Mouse (Mus musculus) A20 (cell line): Measurements from ENCODE around the gene Adcy10.
A peak's percentile ranks its signal among the peaks of the same experiment; 100 is the strongest.

Source experiments
- DNase-seq: peaks from one replicate; pipeline ENCODE4 v3.0.0-alpha.2; 2011; ENCODE audit warnings: low read depth, low spot score

The Adcy10 gene

DNA sequence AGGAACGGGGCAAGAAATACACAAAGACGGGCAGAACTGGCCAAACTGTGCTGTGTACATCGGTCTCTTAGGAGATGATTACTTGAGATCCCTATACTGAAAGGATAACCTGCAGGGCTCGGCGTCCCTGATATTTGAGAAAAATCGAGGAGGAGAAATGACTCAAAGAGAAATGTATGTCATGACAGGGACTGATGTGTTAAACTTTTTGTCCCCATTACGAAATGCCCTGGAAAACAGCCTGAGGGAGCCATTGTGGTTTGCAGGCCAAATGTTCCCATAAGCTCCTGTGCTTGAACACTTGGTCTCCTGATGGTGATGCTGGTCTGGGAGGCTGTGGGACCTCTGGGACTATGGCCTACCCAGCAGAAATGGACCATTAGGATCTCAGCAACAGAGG, 35.7 kb downstream of the Adcy10 start:
- DNase-seq, result no peak

DNA sequence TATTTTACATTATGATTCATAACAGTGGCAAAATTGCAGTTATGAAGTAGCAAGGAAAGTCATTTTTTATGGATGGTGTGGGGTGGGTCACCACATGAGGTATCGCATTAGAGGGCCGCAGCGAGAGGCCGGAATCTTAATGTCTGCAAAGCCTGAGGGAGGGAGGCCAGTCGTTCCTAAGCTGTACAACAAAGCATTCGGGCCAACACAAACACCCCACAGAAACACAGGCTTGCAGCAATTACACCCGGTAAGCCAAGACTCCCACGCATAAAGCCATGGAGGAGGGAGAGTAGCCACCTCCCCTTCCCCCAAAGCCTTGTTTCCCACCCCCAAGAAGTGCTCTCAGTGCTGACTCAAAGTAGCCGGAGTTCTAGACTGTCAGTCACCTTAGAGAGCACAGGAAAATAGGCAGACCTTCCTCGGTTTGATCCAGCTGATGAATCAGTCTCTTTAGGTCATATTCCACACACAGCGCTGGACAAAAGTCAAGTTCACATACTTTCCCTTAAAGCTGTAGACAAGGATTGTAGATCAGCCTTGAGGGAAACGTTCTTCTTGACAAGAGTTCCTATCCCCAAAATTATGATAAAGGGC, 51.2 kb downstream of the Adcy10 start:
- DNase-seq, result no peak

- no peak for DNase-seq
These were observed 52.3 kb downstream of the Adcy10 start for GRCm38 (mm10) chr1:165537241-165537807.

- no peak for DNase-seq
These were observed 71.7 kb downstream of the Adcy10 start for GRCm38 (mm10) chr1:165556711-165557110.

GRCm38 (mm10) chr1:165559073-165559472, 74.1 kb downstream of the Adcy10 start:
- DNase-seq, result no peak

DNA sequence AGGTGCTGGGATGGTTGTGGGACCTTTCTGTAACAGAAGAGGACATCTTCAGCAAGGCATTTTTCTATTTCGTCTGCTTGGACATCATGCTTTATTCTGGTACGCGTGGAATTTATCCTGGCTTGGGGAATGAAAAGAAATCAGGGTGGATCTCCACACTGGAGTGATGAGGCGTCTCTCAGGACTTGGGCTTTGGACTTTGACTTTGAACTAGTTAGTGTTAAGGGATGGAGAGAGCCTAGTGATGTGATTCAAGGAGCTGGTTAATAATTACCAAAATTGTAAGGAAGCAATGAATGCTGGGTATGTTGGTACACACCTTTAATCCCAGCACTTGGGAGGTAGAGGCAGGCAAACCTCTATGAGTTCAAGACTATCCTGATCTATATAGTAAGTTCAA, 80.3 kb downstream of the Adcy10 start:
- DNase-seq, result no peak

- no peak for DNase-seq
These were observed 82.5 kb downstream of the Adcy10 start for GRCm38 (mm10) chr1:165567466-165567865.

- DNase-seq, result no peak
These were observed 91.0 kb downstream of the Adcy10 start for GRCm38 (mm10) chr1:165576005-165576404.

DNA sequence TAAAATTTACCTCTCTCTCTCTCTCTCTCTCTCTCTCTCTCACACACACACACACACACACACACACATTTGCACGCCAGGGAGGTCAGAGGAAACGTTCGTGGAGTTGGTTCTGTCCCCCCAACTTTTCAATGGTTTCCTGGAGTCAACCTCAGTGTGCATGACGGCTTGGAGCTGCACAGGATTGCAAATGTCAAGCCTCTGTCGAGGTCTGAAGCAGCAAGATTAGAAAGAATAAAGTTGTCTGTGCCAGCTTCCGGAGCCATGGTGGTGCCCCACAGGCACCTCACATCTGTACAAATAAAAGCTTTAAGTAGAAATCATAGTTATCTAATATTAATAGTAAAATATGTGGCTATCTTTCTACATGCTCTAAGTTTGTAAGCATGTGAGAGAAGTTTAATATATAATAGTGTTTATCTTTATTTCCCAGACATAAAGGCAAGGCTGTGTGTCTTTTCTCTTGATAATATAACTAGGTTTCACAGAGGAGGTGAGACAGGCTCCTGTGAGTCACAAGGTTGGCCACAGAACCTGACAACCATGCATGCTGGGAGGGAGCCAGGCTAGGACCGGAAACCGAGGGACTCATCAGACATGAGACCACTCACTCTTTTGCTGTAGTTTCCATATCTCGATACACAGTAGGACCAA, 91.6 kb downstream of the Adcy10 start:
- DNase-seq, result no peak

- DNase-seq, result peak; percentile 56
These were observed 94.3 kb downstream of the Adcy10 start for GRCm38 (mm10) chr1:165579332-165579731.

- DNase-seq, result no peak
These were observed 96.3 kb downstream of the Adcy10 start for GRCm38 (mm10) chr1:165581255-165581654.

GRCm38 (mm10) chr1:165583529-165584184, 98.7 kb downstream of the Adcy10 start:
- peak; percentile 84 for DNase-seq

DNA sequence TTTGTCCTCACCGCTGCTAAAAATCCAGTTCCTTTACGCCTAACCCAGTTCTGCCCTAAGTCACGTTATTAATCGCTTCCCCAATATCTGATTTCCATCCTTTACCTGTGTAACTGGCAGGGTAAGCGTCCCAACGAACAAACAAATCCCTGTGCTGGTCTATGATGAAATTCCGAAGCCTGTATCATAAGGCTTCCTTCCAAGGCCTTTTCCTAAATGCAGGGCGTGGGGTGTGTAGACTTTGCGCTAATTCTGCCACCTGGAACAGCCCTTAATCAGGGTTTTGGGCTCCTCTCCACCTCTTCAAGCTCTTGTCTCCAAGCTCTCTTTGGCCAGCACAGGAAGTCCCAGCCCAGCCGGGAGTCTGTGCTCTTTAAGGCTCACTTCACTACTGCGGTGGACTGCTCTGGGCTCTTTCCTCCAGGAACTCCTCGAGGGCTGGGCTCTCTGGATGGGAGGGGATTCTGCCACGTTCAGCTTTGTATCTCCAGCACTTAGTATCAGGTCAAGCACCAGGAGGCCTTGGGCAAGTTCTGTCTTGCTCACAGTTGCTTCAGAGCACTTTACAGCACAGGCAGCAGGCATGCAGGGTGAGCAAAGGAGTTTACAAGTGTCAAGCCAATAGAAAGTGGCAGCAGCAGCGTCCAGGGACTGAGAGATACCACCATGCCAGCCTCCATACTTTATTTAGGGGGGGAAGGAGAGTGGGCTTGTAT, 100.6 kb downstream of the Adcy10 start:
- no peak for DNase-seq

GRCm38 (mm10) chr1:165586366-165586765, 101.4 kb downstream of the Adcy10 start:
- DNase-seq, result no peak

DNA sequence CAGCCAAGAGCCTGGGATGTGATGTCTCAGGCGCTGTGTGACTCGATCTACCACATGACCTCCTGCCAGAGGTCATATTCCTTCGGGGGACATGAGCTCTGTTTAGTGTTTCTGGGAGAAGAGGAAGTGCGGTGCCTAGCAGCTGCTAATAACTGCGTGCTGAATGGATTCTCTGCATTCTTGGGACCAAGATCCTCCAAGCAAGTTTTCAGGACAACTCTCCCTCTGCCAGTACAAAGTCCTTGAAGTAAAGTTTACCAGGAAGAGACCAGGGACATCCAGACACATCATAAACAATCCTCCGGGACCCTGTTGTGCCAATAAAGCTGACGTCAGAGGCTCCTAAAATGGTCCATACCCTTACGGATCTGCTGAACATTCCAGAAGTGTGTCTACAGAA, 102.9 kb downstream of the Adcy10 start:
- no peak for DNase-seq

DNA sequence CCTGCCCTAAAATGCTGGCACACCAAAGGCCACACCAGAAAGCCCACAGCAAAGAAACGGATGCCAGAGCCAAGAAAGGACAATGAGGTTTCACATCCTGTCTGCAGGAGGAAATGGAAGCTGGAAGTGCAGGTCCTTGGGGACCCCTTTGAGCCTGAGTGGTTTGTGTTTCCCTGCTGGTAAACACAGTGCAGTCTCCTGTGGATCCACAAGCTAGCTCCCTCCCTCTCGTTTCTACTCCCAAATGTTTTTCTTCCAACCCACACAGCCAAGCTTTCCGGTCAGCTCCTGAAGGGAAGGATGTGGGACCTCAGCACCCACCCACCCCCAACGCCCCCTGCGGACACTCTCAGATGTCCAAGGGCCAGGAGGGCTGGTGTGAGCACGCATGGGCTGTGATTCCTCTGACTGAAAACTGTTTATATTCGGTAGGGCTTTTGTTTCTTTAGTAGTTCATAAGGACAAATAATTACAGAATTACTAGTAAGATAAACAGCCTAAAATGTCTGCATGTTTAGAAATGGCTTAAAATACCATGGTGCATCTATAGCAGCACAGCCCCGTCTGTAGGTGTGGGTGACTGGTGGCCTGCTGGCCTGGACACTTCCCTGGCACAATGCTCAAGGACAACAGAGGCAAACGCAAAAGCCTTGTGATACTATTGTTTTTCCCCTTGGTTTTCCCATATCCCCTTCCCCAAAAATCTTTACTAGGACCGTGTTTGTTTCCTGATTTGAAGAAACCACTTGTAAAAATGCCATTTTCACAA, 104.5 kb downstream of the Adcy10 start:
- peak; percentile 28 for DNase-seq

GRCm38 (mm10) chr1:165590760-165591159, 105.8 kb downstream of the Adcy10 start:
- no peak for DNase-seq

GRCm38 (mm10) chr1:165592295-165593082, 107.5 kb downstream of the Adcy10 start:
- no peak for DNase-seq

DNA sequence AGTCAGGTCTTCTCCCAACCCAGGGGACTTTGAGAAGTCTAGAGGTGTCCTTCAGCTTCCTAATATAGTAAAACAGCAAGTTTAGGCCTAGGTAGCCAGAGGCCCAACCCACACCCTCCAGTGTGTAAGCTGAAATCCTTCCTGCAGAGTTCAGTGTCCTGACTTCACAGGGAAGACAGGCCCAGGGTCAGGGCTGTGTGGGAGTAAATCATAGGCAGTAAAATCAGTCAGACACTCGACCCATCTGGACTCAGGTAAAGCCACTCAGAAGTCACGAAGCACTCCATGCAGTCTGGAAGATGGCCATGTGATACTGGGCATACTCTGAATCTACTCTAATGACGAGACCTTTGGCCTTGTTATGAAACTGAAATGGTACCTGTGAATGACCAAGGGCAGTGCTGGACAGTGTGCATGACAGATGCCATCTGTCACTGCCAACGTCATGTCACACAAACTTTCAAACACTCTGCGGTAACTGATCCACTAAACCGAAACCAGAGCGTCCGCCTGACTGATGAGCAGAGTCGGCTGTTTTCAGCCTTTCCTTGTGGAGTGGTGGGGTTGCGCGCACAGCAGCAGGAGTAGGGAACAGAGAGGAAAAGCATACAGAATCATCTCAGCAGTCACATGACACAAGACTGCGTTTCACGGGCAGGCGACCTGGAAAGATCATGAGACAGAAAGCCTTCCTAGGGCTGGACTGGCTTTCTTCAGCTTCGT, 109.9 kb downstream of the Adcy10 start:
- no peak for DNase-seq

DNA sequence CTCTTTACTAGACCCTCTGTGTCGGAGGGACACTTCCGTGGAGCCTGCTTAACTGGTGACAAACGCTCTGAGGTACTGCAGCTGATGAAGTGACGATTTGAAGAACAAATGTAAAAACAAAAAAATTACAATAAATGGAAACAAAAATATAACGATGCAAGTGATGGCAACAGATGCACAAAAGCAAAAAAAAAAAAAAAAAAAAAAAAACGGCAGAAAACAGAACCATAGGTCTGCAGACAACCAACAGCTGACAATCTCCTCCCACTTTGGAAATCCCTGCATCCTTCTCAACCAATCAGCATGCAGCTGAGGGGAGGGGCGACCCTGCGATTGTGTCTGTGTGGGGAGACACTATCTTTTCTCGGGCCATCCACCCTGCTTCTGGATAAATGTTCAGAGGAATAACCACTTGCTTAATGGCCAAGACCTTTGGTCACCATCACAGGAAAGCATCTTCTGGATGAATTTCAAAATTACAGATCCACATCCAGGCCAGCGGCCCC, 116.8 kb downstream of the Adcy10 start:
- DNase-seq, result no peak
